Mouse (Mus musculus) spleen, postnatal 0 days (tissue): ENCODE data around the gene Olfr1196. TPM values are rescaled to one million over a fixed set of nuclear protein-coding genes. Genes with fewer than 3 reads are reported as not detected.

Experiments
- polyA plus RNA-seq: library from polyadenylated mRNA; unstranded; fragments of >200 nt; fragmentation: Nextera tagmentation; extraction: Ambion mirVana; gene quantifications from 2 replicates; pipeline ENCODE4 v1.2.1, GENCODE M21; 2015

Olfr1196 gene
- polyA plus RNA-seq, result not detected in 2 replicates

GRCm38 (mm10) chr2:88704497-88704896 is at the start of gene Olfr1196:
Olfr1196 (minus strand) TSS chr2:88704597.

GRCm38 (mm10) chr2:88751270-88751669 is 46.9 kb upstream of the Olfr1196 start, which contains the start of gene Olfr1198:
Olfr1198 (minus strand) TSS chr2:88751370.

GRCm38 (mm10) chr2:88732266-88732665 is 27.9 kb upstream of the Olfr1196 start, which contains the start of gene Olfr1197:
Olfr1197 (minus strand) TSS chr2:88732366.

GRCm38 (mm10) chr2:88689087-88689486 is 15.3 kb downstream of the Olfr1196 start, which contains the start of gene Olfr1195:
Olfr1195 (minus strand) TSS chr2:88689187.

GRCm38 (mm10) chr2:88675328-88675727 is 29.1 kb downstream of the Olfr1196 start, which contains the start of gene Olfr1193:
Olfr1193 (plus strand) TSS chr2:88675628.

GRCm38 (mm10) chr2:88648209-88648608 is 56.2 kb downstream of the Olfr1196 start, which contains the start of gene Olfr1192-ps1:
Olfr1192-ps1 (plus strand) TSS chr2:88648509.

Other genes with a start within 250 kb of the Olfr1196 start
- gene Olfr1183, start 249.7 kb downstream of the Olfr1196 start, polyA plus RNA-seq, result not detected in 2 replicates
- gene Olfr1184, start 221.0 kb downstream of the Olfr1196 start, polyA plus RNA-seq, result not detected in 2 replicates
- not detected in 2 replicates for gene Olfr1185-ps1, start 211.3 kb downstream of the Olfr1196 start, polyA plus RNA-seq
- gene Olfr1186, start 186.0 kb downstream of the Olfr1196 start, polyA plus RNA-seq, result not detected in 2 replicates
- not detected in 2 replicates for gene Olfr1188, start 147.7 kb downstream of the Olfr1196 start, polyA plus RNA-seq
- gene Olfr1189, start 118.1 kb downstream of the Olfr1196 start, polyA plus RNA-seq, result not detected in 2 replicates
- not detected in 2 replicates for gene Olfr1191-ps1, start 64.1 kb downstream of the Olfr1196 start, polyA plus RNA-seq
- not detected in 2 replicates for gene Olfr1192-ps1, start 56.1 kb downstream of the Olfr1196 start, polyA plus RNA-seq
- gene Olfr1193, start 29.0 kb downstream of the Olfr1196 start, polyA plus RNA-seq, result not detected in 2 replicates
- not detected in 2 replicates for gene Olfr1195, start 15.4 kb downstream of the Olfr1196 start, polyA plus RNA-seq
- not detected in 2 replicates for gene Olfr1197, start 27.8 kb upstream of the Olfr1196 start, polyA plus RNA-seq
- not detected in 2 replicates for gene Olfr1198, start 46.8 kb upstream of the Olfr1196 start, polyA plus RNA-seq
- gene Olfr1199, start 55.9 kb upstream of the Olfr1196 start, polyA plus RNA-seq, result not detected in 2 replicates
- gene Olfr1200, start 65.9 kb upstream of the Olfr1196 start, polyA plus RNA-seq, result not detected in 2 replicates
- gene Olfr1201, start 88.4 kb upstream of the Olfr1196 start, polyA plus RNA-seq, result not detected in 2 replicates
- gene Olfr1202, start 109.9 kb upstream of the Olfr1196 start, polyA plus RNA-seq, result not detected in 2 replicates
- not detected in 2 replicates for gene Olfr1205, start 125.1 kb upstream of the Olfr1196 start, polyA plus RNA-seq
- gene Olfr1204, start 144.7 kb upstream of the Olfr1196 start, polyA plus RNA-seq, result not detected in 2 replicates
- gene Olfr1206, start 158.6 kb upstream of the Olfr1196 start, polyA plus RNA-seq, result not detected in 2 replicates
- not detected in 2 replicates for gene Olfr1208, start 197.7 kb upstream of the Olfr1196 start, polyA plus RNA-seq
- not detected in 2 replicates for gene Olfr1209, start 210.6 kb upstream of the Olfr1196 start, polyA plus RNA-seq
- gene Olfr1211, start 233.5 kb upstream of the Olfr1196 start, polyA plus RNA-seq, result not detected in 2 replicates
- gene Olfr1212, start 249.4 kb upstream of the Olfr1196 start, polyA plus RNA-seq, result not detected in 2 replicates